Mouse (Mus musculus) megakaryocyte, embryonic 14.5 days (primary cell): ENCODE measurements around the gene Fh1.

Source experiments
- FLI1 ChIP-seq: IDR thresholded peaks from 2 replicates; pipeline ENCODE4 v1.6.1; 2012; ENCODE audit warnings: low read length, inconsistent platforms, mixed read lengths
- GATA1 ChIP-seq: IDR thresholded peaks from 3 replicates; pipeline ENCODE4 v1.6.1; 2012; ENCODE audit warnings: mixed read lengths, low read length, inconsistent platforms, borderline replicate concordance

- TF ChIP-seq GATA1 = no peak
- no peak for TF ChIP-seq FLI1
These were observed 34.5 kb upstream of the Fh1 start for GRCm38 (mm10) chr1:175659900-175660299.
